Mouse (Mus musculus): ENCODE measurements at regions not wholly inside any gene's neighbourhood (a gene's known extent, or its start where the extent isn't known, plus 50 kb on each side); places are given as distances from the start of the nearest gene placed in this dataset.

GRCm38 (mm10) chr16:46548207-46548606 is 49.9 kb upstream of the Nectin3 start:
- TF ChIP-seq POLR2A (IDR thresholded peaks at IDR 0.05; ENCODE audit: low read depth, low read length): no peak
- no peak for TF ChIP-seq CTCF (IDR thresholded peaks at IDR 0.05; ENCODE audit: borderline replicate concordance, insufficient read depth, low read length)
- H3K4me1 ChIP-seq (ENCODE audit: control insufficient read depth, insufficient read depth, low read length): no peaks in the 10 kb centered on the region
- no peak overlapping the region for H3K4me3 ChIP-seq (ENCODE audit: insufficient read depth, low read length)
- no peak overlapping the region for H3K27ac ChIP-seq (ENCODE audit: insufficient read depth, low read length)

Data from embryonic fibroblast, embryonic 13.5 days (primary cell).